Mouse (Mus musculus): Measurements from ENCODE around the gene Slc10a4.
A peak's percentile ranks its signal among the peaks of the same experiment; 100 is the strongest.
"Not testable (repeated sequence)": the region's sequence is repeated elsewhere in the genome, so short reads cannot be mapped to it uniquely, and the experiment has no call there.

Gene Slc10a4

DNA sequence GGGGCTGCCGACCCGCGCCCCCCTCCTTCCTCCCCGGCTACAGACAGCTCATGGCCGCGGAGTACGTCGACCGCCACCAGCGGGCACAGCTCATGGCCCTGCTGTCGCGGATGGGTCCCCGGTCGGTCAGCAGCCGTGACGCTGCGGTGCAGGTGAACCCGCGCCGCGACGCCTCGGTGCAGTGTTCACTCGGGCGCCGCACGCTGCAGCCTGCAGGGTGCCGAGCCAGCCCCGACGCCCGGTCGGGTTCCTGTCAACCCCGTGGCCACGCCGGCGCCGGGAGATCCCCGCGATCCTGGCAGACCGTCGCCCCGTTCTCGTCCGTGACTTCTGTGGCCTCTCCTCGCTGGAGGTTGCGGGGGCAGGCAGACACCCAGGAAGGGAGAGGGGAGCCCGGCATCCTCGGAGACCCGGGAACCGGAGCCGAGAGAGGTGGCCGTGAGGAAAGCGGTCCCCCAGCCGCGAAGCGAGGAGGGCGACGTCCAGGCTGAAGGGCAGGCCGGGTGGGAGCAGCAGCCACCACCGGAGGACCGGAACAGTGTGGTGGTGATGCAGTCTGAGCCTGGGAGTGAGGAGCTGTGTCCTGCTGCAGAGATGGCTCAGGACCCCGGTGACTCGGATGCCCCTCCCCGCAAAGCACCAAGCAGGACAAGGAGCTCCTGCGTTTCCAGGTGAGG, 7.1 kb downstream of the Slc10a4 start:
- DNase-seq (ENCODE audit: low read depth, low spot score) = not testable (repeated sequence)

DNA sequence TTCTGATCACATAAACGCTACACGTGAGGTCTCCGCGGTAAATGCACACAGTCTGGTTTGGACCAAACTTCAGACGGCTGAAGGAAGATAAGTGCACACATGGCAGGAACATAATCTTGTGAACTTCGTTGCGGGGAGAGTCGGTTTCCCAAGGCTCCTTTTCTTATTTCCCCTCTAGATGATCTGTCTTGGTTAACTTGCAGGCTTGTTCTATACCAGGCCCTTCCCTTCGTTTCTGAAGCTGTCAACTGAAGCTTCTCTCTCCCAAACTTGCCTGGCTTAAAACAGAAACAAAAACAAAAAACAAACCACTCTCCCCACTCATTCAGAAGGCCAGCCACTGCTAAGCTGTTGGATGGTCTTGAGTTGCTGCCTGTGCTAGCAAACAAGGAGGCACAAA, 8.1 kb downstream of the Slc10a4 start:
- DNase-seq (ENCODE audit: low read depth, low spot score) = no peak

DNA sequence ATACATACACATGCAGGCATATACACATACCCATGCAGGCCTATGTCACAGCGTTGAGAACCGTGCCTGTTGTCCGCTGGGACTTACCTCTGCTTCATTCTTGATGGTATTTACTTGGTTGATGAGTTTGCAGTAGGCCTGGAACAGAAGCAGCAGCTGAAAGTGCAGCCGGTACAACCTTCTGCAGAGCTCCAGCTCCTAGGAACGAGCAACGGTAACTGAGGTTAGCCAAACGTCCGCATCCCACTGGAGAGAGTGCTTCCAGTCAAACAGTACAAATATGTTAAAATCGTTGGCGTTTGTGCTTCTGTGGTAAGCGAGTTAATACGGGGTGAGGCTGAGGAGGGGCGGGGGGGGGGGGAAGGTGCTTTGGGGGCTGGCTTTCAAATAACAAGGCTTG, 17.1 kb downstream of the Slc10a4 start:
- DNase-seq (ENCODE audit: low read depth, low spot score) = no peak

DNA sequence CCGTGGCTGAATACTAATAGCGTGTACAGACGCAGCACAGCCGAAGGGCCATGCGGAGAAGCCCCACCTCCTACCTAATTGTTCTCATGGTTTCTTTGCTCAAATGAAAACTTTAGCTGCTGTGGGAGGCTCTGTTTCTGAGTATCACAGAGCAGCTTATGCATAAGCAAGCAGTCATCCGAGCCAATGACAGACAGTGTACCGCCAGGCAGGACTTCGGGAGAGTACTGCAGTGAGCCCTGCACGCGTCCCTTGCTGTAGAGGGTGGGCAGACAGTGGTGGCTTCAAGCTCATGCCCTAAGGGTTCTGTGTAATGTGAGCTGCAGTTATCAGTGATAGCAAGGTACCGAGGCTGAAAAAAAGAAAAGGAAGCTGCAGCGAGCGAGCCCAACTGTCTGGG, 22.0 kb downstream of the Slc10a4 start:
- DNase-seq (ENCODE audit: low read depth, low spot score) = no peak

DNA sequence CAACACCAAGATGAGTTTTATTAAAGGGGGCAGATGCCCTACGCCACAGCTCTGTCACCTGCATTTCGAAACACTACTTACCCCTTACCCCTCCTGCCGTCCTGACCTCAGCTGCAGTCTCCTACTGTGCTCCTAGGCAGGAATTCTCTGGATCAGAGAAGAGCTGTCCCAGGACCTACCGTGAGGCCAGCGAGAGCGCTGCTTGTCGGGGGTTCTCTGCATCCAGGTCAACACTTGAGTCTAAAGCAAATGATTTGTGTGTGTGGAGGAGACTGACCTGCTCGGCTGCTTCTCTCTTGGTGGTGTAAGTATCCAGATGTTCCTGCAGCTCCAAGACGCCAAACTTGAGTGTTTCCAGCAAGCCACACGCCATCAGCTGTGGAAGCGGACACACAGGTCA, 25.8 kb downstream of the Slc10a4 start:
- no peak for DNase-seq (ENCODE audit: low read depth, low spot score)

DNA sequence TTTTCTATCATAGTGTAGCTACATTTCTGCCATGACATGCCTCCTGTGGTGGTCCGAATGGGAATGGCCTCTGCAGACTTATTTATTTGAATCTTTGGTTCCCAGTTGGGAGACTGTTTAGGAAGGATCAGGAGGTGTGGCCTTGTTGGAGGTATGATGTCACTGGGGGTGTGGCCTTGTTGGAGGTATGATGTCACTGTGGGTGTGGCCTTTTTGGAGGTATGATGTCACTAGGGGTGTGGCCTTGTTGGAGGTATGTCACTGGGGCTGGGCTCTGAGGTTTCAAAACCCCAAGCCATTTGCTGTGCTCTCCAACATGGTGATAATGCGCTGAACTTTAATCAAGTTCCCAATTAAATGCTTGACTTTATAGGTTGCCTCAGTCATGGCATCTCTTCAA, 37.4 kb downstream of the Slc10a4 start:
- DNase-seq (ENCODE audit: low read depth, low spot score) = no peak

DNA sequence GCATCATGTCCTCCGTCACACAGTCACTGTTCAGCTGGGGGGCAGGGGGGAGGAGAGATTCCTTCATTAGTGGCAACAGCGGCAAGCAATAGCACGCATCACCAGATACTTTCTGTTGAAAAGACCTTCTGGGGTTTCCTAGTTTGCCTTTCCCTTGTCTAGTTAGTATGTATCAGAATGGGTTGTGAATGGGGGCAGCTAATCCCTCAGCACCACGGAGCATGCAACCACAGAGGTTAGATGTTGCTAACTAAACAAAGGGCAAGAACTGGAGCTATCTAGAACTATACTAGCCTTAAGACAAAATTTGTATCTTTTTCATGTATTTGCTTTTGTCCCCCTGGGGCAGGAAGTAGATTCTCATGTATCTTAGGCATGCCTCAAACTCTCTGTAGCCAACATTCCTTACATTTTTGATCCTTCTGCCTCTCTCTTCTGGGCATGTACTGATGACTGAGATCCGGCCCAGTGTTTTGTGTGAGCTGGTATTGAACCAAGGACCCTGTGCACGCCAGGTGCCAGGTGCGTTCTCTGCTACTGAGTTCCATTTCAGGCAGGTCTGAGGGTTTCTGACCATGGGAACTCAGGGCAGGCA, 41.1 kb downstream of the Slc10a4 start:
- DNase-seq (ENCODE audit: low read depth, low spot score) = no peak

DNA sequence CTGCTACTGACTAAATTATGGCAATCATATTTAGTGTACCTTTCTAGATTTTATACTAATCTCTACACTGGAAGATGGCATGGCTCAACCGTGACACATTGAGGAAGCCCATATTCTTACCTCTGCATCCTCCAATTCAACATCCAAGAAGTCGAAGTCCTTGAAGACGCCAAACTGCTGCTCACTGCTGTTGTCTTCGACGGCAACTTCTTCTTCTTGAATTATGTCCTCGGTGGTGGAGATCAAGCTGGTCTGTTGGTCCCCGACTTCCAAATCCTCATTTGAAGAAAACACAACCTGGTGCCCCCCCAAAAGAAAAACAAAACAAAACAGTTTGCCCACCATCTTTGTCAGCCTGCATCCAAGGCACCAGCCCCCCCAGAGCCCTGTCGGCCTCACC, 47.2 kb downstream of the Slc10a4 start:
- no peak for DNase-seq (ENCODE audit: low read depth, low spot score)

DNA sequence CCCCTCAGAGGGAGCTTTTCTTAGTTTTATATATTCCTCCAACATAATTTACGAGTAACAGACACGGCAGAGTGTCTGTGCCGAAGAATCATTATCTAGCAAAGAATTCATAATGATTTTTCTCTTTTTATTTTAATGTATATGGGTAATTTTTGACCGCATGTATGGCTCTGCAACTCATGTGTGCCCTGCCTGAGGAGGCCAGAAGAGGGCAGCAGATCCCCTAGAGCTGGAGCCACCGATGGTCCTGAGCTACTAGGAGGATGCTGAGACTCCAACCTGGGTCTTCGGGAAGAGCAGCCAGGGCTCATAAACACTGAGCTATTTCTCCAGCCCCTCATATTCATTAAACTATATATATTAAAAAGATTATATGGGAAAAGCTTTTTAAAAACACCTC, 49.8 kb downstream of the Slc10a4 start:
- no peak for DNase-seq (ENCODE audit: low read depth, low spot score)

DNA sequence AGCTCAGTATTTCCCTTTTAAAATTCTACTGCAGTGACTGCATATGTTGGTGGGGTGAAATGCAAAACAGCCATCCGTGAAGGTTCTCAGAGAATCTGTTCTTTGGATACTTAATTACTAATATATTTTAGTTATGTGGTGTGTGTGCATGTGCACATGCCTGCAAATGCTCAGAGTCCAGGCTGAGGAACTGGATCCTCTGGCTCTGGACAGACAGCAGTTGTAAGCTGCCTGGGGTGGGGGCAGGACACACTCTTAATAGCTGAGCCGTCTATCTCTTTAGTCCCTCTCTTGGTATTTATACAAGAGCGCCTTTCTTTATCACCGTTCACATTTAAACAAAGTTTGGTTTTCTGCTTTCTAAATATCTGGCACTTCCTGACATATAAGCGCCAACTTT, 50.3 kb downstream of the Slc10a4 start:
- no peak for DNase-seq (ENCODE audit: low read depth, low spot score)

DNA sequence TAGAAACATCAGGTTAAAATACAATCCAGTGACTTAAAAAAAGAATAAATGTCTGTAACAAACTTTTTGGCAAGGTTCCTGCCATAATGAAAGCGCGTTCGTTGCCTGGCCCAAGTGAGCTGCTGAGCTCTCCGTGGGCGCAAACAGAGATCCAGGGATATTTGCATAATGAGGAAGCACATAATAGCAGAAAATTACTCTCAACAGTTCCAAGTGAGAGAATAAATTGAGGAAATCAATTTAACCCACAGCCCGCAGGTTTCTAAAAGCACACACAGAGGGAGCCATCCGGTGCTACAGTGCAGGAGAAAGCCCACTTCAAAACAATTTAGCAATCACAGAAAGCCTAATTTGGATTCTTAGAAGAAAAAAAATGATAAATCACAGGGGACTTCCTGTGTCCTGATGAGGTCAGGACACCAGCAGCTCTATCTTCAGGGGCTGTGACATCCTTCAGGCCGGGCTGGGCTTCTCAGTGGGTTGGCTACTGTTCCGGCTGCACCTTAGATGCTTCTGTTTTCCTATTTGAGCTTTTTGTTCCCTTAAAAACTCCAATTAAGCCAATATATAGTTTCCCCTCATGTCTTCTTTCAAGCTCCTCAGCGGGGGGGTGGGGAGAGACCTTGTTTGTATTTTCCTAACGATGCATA, 54.9 kb downstream of the Slc10a4 start:
- peak; percentile 4 for DNase-seq (ENCODE audit: low read depth, low spot score)
